Mouse (Mus musculus) thymus, postnatal 0 days (tissue): ENCODE results near the gene Gins3. TPM values are rescaled to one million over a fixed set of nuclear protein-coding genes. Genes with fewer than 3 reads are reported as not detected.
"Not testable (repeated sequence)": the region's sequence is repeated elsewhere in the genome, so short reads cannot be mapped to it uniquely, and the experiment has no call there.

ENCODE experiments used
- DNase-seq: peaks from one replicate; pipeline ENCODE4 v3.0.0-alpha.2; 2015; ENCODE audit warnings: low spot score
- polyA plus RNA-seq: library from polyadenylated mRNA; unstranded; fragments of >200 nt; fragmentation: Nextera tagmentation; extraction: Ambion mirVana; gene quantifications from 2 replicates; pipeline ENCODE4 v1.2.1, GENCODE M21; 2015

The Gins3 gene
- polyA plus RNA-seq: 19.5 and 21.7 TPM in 2 replicates

GRCm38 (mm10) chr8:95633262-95634062 is at the start of gene Gins3:
Gene Gins3 (plus strand): TSS chr8:95633453.
- DNase-seq: peak; percentile 94

GRCm38 (mm10) chr8:95587339-95587738 is 45.9 kb upstream of the Gins3 start:
- no peak for DNase-seq

GRCm38 (mm10) chr8:95589282-95589681 is 44.0 kb upstream of the Gins3 start:
- no peak for DNase-seq

GRCm38 (mm10) chr8:95590539-95590938 is 42.7 kb upstream of the Gins3 start:
- no peak for DNase-seq

GRCm38 (mm10) chr8:95592131-95592780 is 41.0 kb upstream of the Gins3 start:
- DNase-seq: peak; percentile 10

- no peak for DNase-seq
These were observed 39.5 kb upstream of the Gins3 start for GRCm38 (mm10) chr8:95593439-95594393.

GRCm38 (mm10) chr8:95595131-95595530 is 38.1 kb upstream of the Gins3 start:
- no peak for DNase-seq

- no peak for DNase-seq
These were observed 36.4 kb upstream of the Gins3 start for GRCm38 (mm10) chr8:95596841-95597241.

GRCm38 (mm10) chr8:95599861-95600260 is 33.4 kb upstream of the Gins3 start:
- DNase-seq: peak; percentile 66

GRCm38 (mm10) chr8:95601306-95601705 is 31.9 kb upstream of the Gins3 start:
- DNase-seq: no peak

- no peak for DNase-seq
These were observed 31.1 kb upstream of the Gins3 start for GRCm38 (mm10) chr8:95602168-95602567.

- DNase-seq: not testable (repeated sequence)
These were observed 26.7 kb upstream of the Gins3 start for GRCm38 (mm10) chr8:95606509-95606908.

GRCm38 (mm10) chr8:95607210-95607609 is 26.0 kb upstream of the Gins3 start:
- no peak for DNase-seq

- no peak for DNase-seq
These were observed 23.8 kb upstream of the Gins3 start for GRCm38 (mm10) chr8:95609406-95609805.

- DNase-seq: no peak
These were observed 22.5 kb upstream of the Gins3 start for GRCm38 (mm10) chr8:95610749-95611148.

GRCm38 (mm10) chr8:95611769-95612168 is 21.5 kb upstream of the Gins3 start:
- no peak for DNase-seq

GRCm38 (mm10) chr8:95616383-95616782 is 16.9 kb upstream of the Gins3 start:
- DNase-seq: no peak

GRCm38 (mm10) chr8:95620046-95620445 is 13.2 kb upstream of the Gins3 start:
- DNase-seq: no peak

- no peak for DNase-seq
These were observed 8.4 kb upstream of the Gins3 start for GRCm38 (mm10) chr8:95624833-95625232.

GRCm38 (mm10) chr8:95632840-95633239 is 413 bp upstream of the Gins3 start:
- no peak for DNase-seq

GRCm38 (mm10) chr8:95634063-95634340 is 749 bp downstream of the Gins3 start:
- DNase-seq: no peak

- DNase-seq: no peak
These were observed 11.7 kb downstream of the Gins3 start for GRCm38 (mm10) chr8:95644942-95645341.
